Mouse (Mus musculus) testis, postnatal 14 days (tissue): ENCODE measurements at regions not wholly inside any gene's neighbourhood (a gene's known extent, or its start where the extent isn't known, plus 50 kb on each side); places are given as distances from the start of the nearest gene placed in this dataset.

Experiments
- DNase-seq: peaks from one replicate; pipeline ENCODE4 v3.0.0; 2021; ENCODE audit warnings: low spot score

DNA sequence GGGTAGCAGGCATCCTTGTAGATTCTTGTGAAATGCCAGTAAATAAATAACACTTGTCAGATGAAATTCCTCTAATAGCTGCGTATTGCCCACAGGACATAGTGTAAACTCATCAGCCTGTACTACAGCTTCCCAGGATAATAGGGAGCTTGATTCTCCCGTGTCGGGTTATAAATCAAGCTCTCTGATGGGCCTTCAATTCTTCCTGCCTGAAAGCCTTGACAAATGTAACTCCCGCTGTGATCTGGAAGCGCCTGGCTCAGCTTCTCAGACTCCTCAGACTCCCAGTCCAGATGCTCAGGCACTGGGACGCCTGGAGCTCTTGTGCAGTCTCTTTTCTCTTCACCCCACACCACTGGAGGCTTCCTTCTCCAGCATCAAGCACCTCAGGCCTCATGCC lies 151.3 kb downstream of the Fam76b start:
- no peak for DNase-seq

DNA sequence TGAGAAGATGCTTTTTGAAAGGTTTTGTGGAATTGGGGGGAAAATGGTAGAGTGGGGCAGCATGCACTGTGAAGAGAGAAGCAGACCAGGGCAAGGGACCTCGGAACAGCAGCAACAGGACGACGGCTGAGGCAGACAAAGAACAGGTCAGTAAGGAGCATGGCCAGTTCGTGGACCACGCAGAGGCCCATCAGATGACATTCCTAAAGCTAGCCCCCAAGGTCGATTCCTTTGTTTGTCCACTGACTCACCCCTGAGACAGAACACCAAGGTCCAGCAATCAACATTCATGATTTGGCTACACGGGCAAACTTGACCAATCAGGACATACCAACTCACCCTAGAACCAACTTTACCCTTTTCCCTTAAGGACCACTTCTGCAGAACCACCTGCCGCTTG lies 160.0 kb downstream of the Fam76b start:
- no peak for DNase-seq

DNA sequence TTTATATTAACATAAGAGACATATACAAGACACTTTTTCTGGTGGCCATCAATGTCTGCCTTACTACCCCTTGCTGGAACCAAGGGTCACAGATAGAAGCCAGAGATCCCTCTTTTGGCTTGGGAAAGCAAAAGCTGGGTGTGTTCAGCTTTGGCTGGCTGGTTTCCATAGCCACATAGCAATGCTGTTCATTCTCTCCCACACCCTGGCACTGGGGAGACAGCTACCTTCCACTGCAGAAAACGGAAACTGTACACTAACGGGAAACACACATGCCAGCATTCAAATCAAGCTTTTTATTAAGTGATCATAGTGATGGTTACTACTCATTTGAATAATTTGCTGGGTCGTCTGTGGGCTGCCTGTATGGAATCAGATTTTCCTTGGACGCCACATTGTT lies 161.4 kb downstream of the Fam76b start:
- no peak for DNase-seq

DNA sequence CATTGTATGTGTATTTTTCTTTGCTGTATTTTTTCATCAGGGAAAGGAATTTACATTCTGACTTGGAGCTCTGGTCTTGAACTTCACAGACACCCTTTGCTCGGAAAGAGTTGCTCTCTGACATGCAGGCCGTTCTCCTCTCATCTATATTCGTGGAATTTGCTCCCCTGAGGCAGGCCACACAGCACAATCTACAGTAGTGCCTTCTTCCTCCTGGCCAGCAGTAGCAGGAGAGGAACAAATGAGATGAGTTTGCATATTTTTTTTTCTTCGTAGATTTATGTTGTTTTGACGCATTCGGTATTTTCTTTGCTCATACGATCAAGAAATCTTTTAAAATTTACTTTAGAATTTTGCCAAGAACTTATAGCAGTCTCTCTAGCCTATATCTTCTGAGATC lies 163.4 kb downstream of the Fam76b start:
- DNase-seq: no peak

DNA sequence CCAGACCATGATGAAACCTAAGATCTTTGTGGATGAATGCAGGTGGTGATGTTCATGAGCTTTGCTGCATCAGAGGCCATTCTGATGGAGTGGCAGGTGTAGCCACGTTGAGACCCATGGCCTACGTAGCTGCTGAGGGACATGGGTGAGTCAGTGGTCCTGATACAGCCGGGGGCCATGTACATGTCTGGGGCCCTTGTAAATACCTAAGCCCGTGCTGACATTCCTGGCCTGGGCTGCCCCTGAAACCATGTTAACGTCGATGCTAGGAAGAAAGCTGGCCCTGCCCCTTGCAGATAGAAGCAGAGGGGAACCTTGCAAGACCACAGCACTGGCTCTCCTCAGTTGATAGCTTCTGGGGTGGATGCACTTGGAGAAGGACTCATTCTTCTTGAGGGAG lies 165.2 kb downstream of the Fam76b start:
- no peak for DNase-seq

DNA sequence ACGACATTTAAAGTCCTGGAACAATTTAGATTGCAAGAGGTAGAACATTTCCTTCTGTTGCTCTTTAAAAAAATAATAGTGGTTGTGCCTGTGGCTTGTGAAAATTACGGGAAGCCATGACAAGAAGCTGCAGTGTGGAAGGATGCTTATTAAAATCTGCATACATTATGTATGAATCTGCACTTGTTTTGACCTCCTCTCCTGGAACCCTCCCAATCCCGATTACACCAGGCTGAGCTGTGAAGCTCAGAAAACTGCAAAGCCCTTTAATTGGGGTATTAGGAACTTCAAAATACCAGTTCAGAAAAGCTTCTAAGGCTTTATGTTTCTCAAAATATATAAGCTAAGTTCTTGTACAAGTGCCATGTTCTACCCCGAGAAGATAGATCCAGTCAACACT lies 171.8 kb downstream of the Fam76b start:
- DNase-seq: no peak

DNA sequence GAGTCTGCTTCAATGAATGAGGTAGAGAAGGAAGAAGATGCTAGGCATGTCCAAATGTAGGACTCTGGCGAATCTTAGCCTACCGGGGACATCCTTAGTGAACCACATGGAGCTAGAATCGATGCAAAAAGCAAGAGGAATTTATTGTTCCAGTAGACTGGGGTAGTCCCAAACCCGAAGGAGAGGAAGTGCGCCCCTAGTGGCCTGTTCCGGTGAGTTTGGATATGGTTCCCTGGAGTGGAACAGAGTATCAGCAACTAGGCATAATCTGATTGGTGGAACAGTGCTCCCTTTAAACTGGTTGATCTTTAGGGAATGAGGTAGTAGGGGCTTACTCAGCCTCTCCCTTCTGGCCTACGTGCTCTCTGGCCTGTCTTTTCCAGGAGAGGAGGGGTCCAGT lies 174.0 kb downstream of the Fam76b start:
- DNase-seq: peak; percentile 27

DNA sequence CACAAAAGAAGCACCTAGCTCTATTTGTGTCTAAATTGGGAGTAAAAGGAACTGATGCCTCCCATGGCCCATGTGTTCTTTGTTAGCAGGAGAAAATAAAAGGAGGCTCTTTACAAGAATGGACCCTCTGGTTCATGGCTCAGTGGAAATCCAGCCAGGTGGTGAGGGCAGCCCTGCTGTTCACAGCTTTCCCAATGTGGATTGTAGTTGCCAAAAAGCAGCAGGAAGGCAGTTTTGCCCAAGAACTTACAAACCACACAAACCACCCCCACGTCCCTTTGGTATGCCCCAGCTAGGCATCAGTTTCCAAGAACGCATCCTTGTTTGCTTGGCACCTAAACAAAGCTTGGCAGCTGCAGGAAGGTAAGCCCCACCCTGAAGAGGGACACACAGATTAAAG lies 174.7 kb downstream of the Fam76b start:
- no peak for DNase-seq

DNA sequence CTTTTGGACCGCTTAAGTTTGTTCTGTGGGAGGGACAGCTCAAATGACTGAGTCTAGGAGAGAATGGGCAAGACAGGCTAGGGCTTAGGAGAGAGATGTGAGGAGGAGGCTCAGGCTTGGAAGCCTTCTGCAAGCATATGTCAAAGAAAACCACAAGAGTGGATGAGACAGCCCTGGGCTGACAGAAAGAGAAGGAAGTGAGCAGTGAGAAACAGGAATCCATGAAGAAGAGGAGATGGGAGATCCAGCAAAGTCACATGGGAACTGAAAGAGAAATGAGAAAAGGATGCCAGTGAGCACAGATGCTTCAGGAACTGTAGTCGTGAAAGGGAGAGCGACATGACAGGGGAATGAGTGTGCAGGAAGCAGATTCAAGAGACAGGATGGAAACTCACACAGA lies 175.6 kb downstream of the Fam76b start:
- no peak for DNase-seq

DNA sequence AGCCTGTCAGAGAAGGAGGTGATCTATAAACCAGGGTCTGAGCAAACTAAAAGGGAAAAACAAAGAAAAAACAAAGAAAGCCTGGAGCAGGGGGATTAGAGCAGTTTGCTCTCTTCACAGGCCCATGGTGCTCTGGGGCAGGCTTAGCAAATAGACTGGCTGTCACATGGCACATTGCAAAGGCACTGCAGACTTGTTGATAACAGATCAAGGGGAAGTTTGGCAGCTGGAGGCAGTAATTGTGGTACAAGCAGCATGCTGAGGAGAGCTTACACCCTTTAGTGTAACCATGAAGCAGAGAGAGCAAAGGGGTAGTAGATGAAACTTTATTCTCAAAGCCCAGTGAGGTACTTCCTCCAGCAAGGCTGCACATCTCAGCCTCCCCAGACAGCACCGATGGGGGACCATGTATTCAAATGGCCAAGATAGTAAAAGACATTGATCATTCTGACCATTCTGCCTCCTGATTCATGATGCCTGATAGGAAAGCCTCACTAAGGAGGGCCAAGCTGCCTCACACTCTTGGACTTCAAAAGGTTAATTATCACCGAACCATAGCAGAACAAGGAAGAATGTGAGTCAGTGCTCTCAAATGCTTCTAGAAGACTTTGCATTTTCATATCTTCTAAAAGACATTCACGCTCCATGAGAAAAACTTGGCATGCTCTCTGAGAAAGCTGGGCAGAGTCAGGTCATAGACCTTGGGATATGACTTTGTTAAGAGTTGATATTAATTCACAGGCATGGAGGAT lies 178.9 kb downstream of the Fam76b start:
- DNase-seq: no peak

DNA sequence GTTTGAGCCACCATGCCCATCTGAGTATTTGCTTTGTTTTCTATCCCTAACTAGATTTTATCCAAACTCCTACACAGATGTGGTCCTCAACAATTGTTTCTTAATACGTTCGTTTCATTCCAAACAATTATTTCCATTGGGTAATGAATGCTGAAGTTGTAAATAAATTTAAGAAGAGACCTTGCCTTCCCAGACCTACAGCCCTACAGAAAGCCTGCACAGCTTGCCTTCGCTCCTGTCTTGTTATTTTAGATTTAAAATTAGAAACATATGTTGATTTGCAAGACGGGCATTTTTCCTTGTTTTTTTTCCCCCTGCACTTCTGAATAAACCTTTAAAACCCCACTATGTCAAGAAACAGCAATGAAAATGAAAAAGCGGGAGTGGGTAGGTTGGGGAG lies 181.9 kb downstream of the Fam76b start:
- no peak for DNase-seq

DNA sequence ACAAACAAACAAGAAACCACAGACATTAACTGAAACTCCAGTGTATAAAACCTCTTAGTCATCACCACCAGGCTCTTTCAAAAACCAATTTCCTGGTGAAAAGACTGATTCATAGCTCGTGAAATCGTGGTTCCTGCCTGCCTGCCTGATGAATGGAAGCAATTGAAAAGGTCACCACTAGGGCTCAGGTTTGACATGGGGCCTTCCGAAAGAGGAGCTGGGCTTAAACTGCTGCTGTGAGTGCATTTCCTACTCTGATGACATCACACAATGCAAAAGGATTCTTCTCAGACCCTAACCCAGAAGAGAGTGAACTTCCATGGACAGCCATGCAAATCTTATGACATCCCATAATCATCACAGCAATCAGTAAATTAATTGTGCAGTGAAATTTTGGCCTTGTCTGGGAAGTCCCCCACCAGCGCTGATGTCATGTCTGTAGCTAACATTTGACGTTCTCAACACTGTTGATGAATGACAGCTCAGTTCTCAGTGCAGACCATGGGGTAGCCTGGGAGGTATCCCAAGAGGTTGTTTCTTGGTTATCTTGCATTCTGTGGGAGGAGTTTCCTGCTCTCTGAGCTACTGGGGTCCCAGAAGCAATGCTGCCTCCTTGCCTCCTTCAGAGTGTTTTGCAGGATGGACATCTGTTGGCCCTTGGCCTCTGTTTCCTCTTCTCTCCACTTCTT lies 182.9 kb downstream of the Fam76b start:
- DNase-seq: no peak

DNA sequence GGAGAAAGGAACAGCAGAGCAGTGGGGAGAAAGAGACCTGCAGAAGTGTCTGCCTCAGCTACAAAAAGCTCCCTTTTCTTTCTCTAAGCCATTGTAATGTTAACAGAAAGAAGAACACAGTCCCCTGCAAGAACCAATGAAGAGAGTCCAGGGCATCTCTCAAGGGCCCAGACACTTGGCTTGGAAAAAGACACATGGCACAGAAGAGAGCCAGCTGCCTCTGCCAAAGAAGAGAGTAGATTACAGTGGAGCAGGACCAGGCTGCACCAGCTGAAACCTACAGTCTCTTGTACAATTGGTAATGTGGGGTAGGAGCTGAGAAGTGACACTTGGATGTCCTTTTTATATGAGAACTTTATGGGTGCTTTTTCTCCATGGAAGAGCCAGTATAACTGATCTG lies 196.7 kb downstream of the Fam76b start:
- DNase-seq: no peak

DNA sequence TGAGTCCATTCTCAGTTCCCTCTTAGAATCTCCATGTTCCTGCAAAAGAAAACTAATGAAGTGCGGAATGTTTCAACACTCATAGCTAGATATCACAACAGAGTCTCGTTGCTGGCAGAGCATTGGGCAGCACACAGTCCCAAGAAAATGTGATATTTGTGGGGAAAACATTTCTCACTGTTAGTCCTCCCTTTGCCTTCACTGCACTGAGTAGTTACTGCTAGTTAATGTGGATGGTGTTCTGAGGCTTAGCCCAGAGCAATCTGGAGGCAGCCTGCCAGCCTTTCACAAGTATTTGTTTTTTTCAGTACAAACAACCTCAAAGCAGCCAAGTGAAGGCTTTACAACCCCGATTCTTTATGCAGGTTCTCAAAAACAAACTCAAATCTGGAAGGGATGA lies 197.2 kb downstream of the Fam76b start:
- DNase-seq: no peak

DNA sequence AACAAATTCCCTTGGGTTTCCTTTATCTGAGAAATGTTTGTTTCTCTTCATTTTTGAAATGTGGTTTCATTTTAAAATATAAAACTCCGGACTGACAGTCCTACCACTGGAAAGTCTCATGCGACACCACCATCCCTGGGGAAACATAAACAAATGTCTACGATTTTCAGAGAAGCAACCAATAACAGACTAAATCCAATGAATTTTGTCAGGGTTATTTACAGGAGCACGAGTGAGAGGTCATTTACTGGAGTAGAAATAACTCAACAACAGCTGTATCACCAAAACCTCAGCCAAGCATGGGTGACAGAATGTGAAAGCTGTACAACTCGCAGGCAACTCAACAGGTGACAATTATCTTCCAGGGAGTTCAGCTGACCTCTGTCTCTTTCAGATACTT lies 200.5 kb downstream of the Fam76b start:
- no peak for DNase-seq

DNA sequence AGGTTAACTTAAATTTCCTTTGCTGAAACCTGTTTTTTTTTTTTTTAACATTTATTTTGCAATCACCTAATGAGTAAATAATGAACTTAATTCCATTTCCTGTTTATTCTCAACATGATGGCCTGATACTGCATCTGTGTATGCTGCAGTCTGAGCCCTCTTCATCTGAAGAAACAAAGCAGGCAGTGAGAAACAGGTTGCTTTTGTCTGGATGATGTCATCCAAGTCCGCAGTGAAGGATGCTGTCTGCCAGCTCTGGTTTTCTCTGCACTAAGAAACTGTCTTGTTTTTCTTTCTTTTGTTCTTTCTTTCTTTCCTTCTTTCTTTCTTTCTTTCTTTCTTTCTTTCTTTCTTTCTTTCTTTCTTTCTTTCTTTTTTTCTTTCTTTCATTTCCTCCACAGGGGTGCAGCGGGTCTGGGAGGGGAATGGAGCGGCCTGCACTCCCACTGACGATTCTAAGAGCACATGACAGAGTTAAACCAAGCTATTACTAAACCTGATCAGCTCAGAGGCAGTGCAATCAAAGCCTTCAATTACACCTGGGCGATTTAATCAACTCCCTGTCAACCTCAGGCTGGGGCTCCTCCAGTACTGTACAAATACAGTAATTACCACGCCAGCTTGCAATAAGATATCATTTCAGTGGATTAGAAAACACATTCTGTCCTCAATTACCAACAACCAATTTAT lies 204.0 kb downstream of the Fam76b start:
- DNase-seq: no peak

DNA sequence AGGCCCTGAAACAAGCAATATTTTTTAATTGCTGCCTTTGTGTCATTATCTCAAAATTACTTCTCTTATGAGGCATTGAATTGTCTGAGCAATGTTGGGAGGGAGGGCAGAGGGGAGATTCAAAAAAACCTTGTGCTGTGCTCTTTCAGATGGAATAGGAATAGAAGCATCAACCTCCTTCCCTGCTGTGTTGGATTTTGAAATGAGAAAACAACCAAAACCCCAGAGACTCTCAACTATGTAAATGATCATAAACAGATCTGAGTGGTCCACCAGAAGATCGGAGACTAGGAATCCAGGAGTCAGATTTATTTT lies 204.5 kb downstream of the Fam76b start:
- no peak for DNase-seq

DNA sequence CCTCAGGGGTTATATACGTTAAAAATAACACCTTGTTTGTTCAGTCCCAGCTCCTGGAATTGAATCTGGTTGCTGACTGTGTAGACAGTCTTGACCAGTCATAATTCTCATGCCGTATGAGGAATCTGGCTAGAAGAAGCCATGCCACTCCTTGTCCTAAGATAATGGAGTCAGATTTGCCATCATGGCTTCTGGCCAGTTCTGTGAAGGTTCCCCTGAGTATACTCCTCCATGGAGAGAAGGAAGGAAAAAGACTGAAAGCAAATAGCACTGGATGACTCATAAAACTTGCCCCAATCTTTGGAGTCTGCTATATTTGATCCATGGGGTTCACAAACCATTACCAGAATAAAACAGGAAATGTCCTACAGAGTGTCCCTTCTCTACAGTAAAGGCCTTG lies 208.0 kb downstream of the Fam76b start:
- no peak for DNase-seq

DNA sequence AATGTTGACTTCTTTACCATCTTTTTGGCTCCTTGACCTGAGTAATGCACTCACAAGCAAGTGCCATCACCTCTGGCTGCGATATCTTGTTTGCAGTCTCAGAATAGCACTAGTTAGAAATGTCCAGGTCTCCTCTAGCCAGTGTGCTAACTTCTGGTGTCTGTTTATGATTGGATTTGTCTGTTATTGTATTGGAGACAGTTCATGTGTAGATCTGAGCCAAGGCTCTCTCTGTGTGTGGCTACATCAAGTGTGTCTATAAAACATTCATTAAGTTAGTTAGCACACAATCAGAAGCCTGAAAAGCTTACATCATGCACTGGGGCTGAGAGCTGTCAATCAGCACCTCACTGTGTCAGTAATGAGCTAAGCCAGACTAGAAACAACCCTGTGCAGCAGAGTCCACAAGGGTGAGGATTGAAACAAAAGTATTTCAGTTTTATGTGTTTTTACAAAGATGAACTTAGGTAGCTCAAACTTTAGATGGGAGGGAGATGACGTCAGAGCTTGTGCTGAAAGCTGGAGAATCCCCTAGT lies 214.5 kb downstream of the Fam76b start:
- DNase-seq: no peak

DNA sequence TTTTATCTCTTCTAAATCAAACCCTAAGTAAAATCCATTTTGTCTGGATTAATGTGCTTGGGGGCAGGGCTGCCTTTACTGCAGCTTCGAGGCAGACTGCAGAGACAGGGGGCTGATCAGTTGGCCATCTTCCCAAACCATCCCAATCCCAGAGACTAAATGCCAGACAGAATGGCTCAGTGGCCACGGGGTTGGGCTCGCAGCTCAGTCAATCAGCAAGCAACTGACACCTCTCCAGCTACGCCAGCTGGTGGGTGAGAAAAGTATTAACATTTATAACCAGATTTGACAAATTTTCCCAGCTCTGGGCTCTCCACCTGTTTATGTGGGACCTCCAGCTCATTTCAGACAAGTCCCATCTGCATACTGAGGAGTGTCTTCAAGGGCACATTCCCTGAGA lies 220.7 kb downstream of the Fam76b start:
- no peak for DNase-seq

DNA sequence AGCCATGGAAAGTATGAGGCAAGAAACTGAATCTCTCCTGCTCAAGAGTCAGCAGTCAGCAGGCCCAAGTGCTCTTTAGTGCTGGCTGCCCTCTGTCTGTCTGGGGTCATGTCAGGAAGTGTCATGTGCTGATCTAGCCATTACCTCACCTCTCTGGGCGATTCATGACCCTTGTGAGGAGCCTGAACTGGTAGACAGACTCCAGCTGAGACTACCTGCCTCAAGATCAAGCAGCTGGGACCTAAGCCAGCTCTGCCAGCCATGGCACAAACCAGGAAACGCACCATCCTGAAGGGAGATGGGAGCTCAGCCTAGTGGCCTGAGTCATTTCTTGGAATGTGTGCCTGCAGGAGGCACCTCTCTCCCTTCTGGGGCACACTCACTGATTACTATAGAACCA lies 221.2 kb upstream of the Sesn3 start:
- DNase-seq: no peak

DNA sequence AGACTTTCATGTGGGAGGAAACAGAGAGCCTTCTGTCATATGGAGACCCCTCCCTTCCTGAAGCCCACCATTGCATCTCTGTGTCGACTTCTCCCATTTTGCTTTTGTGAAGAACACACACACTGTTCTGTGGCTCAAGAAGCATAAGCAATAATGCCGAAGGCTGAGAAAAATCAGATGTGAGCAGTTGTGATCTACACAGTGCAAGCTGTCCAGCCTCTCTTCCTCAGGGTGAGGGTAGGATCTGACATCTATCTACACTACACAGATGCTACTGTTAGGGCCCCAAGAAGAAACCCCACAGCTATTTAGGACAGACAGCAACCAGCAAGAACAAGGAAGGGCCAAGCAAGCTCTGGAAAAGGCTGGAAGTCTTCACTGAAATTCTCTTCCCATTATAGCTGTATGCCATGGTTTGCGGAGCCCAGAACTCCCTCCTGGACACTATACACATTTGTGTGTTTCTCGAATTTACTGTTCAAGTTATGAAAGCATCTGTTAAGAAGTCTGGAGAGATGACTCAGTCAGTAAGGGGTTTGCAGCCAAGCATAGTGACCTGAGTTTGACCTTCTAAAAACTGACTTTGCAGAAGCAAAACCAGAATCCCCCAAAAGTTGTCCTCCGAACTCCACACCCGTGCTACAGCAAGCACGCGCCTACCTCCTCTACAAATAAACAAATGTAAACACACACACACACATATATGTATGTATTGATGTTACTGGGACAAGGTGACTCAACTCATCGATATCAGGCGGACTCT lies 218.3 kb upstream of the Sesn3 start:
- DNase-seq: no peak
